Mouse (Mus musculus) brown adipose tissue, adult 24 weeks (tissue): ENCODE measurements at regions not wholly inside any gene's neighbourhood (a gene's known extent, or its start where the extent isn't known, plus 50 kb on each side); places are given as distances from the start of the nearest gene placed in this dataset.

Experiments used
- H3K27ac ChIP-seq: fragments of 200-500 bp; replicated peaks from 2 replicates; pipeline ENCODE4 v1.5.1; 2012; ENCODE audit warnings: low read depth, mild to moderate bottlenecking, low read length
- H3K4me1 ChIP-seq: fragments of 200-500 bp; 2 replicates; pipeline ENCODE4 v1.6.1; 2012; ENCODE audit warnings: low read length, mixed read lengths; ENCODE audit not compliant: control insufficient read depth, insufficient read depth, insufficient read length
- H3K4me3 ChIP-seq: fragments of 200-500 bp; 2 replicates; pipeline ENCODE4 v1.5.1; 2012; ENCODE audit warnings: low read depth, mild to moderate bottlenecking, low read length, moderate library complexity; ENCODE audit not compliant: insufficient read depth

DNA sequence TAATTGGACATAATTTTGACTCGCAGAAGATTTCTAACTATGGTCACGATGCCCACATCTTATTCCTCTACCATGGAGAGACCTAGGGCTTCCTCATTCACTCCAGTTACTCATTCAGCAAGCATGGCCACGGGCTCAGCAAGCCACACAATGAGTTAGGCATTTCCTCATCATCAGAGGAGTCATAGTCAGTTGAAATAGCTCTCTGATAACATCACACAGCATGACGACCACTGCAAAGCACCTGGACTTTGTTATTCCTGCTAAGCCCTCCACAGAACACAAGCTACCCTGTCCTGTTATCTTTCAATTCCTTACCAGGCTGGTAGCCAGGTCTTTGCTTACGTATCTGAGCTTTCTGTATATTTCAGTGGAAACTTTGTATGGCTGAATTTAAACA is 141.6 kb downstream of the Mreg start:
- Histone ChIP-seq H3K4me1 (no peaks in the 10 kb centered on the region), H3K4me3 (no peak overlapping the region), H3K27ac (no peak overlapping the region)

- Histone ChIP-seq H3K27ac (no peak overlapping the region), H3K4me1 (no peaks in the 10 kb centered on the region), H3K4me3 (no peak overlapping the region)
Observed at GRCm38 (mm10) chr1:72069056-72069455, 143.1 kb downstream of the Mreg start.

DNA sequence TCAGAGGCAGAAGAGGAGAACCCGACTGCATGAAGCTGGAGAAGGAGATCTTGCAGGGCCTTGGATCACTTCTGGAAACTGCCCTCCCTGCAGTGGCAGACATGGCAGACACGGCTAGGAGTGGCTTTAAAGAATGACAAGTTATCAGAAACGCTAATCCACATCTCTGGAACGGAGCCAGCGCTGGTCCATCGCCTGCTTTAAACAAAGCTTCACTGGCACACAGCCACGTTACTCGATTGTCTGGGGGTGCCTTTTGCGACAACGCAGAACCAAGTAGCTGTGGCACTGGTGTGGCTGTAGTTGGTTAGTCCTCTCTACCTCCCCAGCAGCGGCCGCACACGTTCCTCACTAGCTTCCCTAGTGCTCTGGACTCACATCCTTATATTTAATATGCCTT is 147.0 kb downstream of the Mreg start:
- H3K4me3 ChIP-seq = no peak overlapping the region
- H3K4me1 ChIP-seq = no peaks in the 10 kb centered on the region
- no peak overlapping the region for H3K27ac ChIP-seq

- Histone ChIP-seq H3K27ac (no peak overlapping the region), H3K4me3 (no peak overlapping the region), H3K4me1 (no peaks in the 10 kb centered on the region)
Observed at GRCm38 (mm10) chr1:72060393-72060792, 151.7 kb downstream of the Mreg start.

GRCm38 (mm10) chr1:72058045-72058703 is 153.9 kb downstream of the Mreg start:
- no peak overlapping the region for H3K4me3 ChIP-seq
- no peak overlapping the region for H3K27ac ChIP-seq
- H3K4me1 ChIP-seq = no peaks in the 10 kb centered on the region

GRCm38 (mm10) chr1:72054541-72054940 is 157.6 kb downstream of the Mreg start:
- Histone ChIP-seq H3K27ac (no peak overlapping the region), H3K4me1 (no peaks in the 10 kb centered on the region), H3K4me3 (no peak overlapping the region)

DNA sequence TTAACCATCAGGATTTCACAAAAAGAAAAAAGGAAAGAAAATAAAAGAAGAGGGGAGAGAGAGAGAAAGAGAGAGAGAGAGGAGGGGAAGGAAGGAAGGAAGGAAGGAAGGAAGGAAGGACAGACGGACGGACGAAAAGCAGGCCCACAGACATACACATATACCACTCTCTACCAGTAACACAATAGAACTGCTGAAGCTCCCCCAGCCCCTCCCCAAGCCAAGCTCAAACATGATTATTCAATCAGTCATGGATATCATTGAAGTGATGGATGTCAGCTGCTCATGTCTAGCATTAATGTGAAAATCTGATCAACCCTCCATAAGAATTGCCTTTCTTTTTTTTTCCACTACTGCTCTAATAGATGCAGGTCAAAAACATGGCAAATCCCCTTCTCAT is 161.2 kb downstream of the Mreg start:
- H3K4me1 ChIP-seq = no peaks in the 10 kb centered on the region
- no peak overlapping the region for H3K27ac ChIP-seq
- no peak overlapping the region for H3K4me3 ChIP-seq

- H3K27ac ChIP-seq = no peak overlapping the region
- H3K4me3 ChIP-seq = no peak overlapping the region
- no peaks in the 10 kb centered on the region for H3K4me1 ChIP-seq
Observed at GRCm38 (mm10) chr1:72046072-72046471, 166.0 kb downstream of the Mreg start.

GRCm38 (mm10) chr1:72038518-72038917 is 173.6 kb downstream of the Mreg start:
- Histone ChIP-seq H3K4me3 (no peak overlapping the region), H3K4me1 (no peaks in the 10 kb centered on the region), H3K27ac (no peak overlapping the region)

GRCm38 (mm10) chr1:72036600-72036999 is 175.5 kb downstream of the Mreg start:
- Histone ChIP-seq H3K27ac (no peak overlapping the region), H3K4me1 (no peaks in the 10 kb centered on the region; the same call in 1 of the 2 replicates), H3K4me3 (no peak overlapping the region)

GRCm38 (mm10) chr1:72036141-72036540 is 176.0 kb downstream of the Mreg start:
- no peak overlapping the region for H3K27ac ChIP-seq
- H3K4me3 ChIP-seq = no peak overlapping the region
- H3K4me1 ChIP-seq = no peaks in the 10 kb centered on the region; the same call in 1 of the 2 replicates

DNA sequence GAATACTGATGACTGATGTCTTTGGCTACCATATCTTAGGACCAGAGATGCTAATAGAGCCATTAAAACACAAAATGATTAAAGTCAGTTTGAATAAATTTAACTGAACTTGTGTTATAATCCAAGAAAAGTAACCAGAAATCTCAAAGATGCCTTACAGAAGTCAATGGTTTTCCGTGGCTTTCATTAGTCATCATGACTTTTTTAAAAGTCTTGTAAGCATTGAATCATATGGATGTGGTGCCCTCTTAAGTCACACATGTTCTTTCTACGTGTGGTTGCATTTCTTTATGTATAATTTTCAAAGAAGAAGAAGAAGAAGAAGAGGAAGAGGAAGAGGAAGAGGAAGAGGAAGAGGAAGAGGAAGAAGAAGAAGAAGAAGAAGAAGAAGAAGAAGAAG is 178.2 kb downstream of the Mreg start:
- Histone ChIP-seq H3K27ac (no peak overlapping the region), H3K4me1 (no peaks in the 10 kb centered on the region; the same call in 1 of the 2 replicates), H3K4me3 (no peak overlapping the region)

- Histone ChIP-seq H3K4me1 (no peaks in the 10 kb centered on the region; the same call in 1 of the 2 replicates), H3K4me3 (no peak overlapping the region), H3K27ac (no peak overlapping the region)
Observed at GRCm38 (mm10) chr1:72032214-72032613, 179.9 kb downstream of the Mreg start.

DNA sequence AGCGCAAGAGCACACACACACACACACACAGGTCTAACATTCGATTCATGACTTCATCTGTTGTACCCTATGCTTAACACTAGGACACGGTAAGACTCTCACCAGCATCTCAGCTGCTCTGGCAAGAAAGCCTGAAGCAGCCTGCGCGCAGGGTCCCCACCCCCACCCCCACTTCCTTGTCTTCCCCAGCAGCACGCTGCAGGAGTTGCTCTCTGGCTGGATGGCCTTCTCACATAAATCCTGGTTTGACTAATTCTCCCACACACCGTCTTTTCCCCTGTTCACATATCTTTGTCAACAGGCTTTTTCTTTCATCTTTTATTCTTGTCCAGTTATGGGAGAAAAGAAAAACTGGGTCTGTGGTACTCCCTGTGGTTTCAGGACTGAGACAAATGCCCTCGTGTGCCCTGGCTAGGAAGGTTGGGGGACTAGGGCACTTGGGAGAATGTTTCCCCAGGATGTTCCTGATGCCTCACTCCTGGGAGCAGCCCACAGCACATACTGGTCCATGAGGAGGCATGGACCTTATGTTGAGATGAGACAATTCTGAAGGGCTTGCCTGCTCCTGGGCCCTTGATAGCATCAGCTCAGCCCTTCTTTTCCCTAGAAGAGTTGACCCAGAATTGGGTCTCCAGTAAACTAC is 181.2 kb downstream of the Mreg start:
- Histone ChIP-seq H3K4me3 (no peak overlapping the region), H3K27ac (no peak overlapping the region), H3K4me1 (no peaks in the 10 kb centered on the region; the same call in 1 of the 2 replicates)

GRCm38 (mm10) chr1:72029625-72030024 is 182.5 kb downstream of the Mreg start:
- no peak overlapping the region for H3K27ac ChIP-seq
- H3K4me1 ChIP-seq = no peaks in the 10 kb centered on the region; the same call in 1 of the 2 replicates
- no peak overlapping the region for H3K4me3 ChIP-seq

GRCm38 (mm10) chr1:72026861-72027260 is 185.2 kb downstream of the Mreg start:
- H3K4me3 ChIP-seq = no peak overlapping the region

More at GRCm38 (mm10) chr1:72026861-72027260, 185.2 kb downstream of the Mreg start:
- no peak overlapping the region for H3K27ac ChIP-seq
- no peaks in the 10 kb centered on the region for H3K4me1 ChIP-seq
